Mouse (Mus musculus): ENCODE data around the gene 2610528J11Rik. TPM values are rescaled to one million over a fixed set of nuclear protein-coding genes. Genes with fewer than 3 reads are reported as not detected.

Gene 2610528J11Rik
- total and polyA plus RNA-seq, 2 experiments from 2014 or later, result not detected

DNA sequence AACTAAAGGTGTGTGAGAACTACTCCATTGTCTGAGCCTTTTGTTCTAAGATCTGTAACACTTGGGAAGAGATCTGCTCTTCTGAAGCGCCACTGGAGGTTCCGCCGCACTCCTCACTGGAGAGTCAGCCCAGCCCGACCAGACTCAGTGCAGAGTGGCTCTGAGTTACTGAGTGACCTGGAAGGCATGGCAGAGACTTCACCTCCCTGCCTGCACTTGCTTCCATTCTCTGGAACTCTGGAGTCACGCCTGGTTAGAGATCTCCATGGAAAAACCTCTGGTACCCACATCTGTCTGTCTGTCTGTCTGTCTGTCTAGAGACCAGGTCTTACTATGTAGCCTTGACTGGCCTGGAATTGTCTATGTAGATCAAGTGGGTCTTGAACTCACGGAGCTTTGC lies 8.8 kb downstream of the 2610528J11Rik start:
- Histone ChIP-seq H3K36me3 (ENCODE audit: insufficient read depth, low read length) (no peaks in the 10 kb centered on the region), H3K4me1 (ENCODE audit: insufficient read depth, low read length) (no peaks in the 10 kb centered on the region), H3K27ac (ENCODE audit: low read depth, low read length) (no peak overlapping the region), H3K4me2 (ENCODE audit: low read depth, low read length, poor library complexity, severe bottlenecking) (no peak overlapping the region), H3K9me3 (ENCODE audit: low read length) (no peaks in the 10 kb centered on the region), H3K4me3 (ENCODE audit: low read depth, low read length) (no peak overlapping the region), H3K9ac (replicated peaks; ENCODE audit: low read length, poor library complexity, severe bottlenecking) (no peak overlapping the region), H3K27me3 (ENCODE audit: insufficient read depth, low read length) (no peaks in the 10 kb centered on the region)
- DNase-seq (ENCODE audit: low spot score), result no peak
- WGBS, result 88% methylated on average over 6 of the region's 6 CpGs
- no peak for ATAC-seq (ENCODE audit: low FRiP score)
- no peak for TF ChIP-seq CTCF (IDR thresholded peaks at IDR 0.05)

DNA sequence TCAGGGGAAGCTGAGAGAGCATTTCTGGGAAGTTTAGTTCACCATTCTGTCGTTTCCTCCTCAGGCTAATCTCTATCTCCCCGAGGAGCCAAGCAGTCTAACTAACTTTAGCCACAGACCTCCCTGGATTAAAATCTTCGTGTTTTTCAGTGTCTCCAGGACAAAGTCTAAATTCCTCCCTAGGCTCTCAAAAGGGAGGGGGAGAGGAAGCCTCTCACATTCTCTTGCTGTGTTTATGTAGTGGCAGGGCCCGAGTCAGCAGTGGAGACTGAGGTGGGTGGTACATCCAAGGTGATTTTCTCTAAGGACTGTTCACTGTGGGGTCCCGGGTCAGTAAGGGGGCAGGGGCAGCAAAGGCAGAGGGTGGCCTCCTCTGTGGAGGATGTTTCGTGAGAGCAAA lies 11.0 kb downstream of the 2610528J11Rik start:
- Histone ChIP-seq H3K9ac (replicated peaks; ENCODE audit: low read length, poor library complexity, severe bottlenecking) (no peak overlapping the region), H3K36me3 (ENCODE audit: insufficient read depth, low read length) (no peaks in the 10 kb centered on the region), H3K27ac (ENCODE audit: low read depth, low read length) (no peak overlapping the region), H3K27me3 (ENCODE audit: insufficient read depth, low read length) (peaks cover 4% of the 10 kb centered on the region; the same call in 1 of the 2 replicates), H3K4me1 (ENCODE audit: insufficient read depth, low read length) (no peaks in the 10 kb centered on the region), H3K4me3 (ENCODE audit: low read depth, low read length) (no peak overlapping the region), H3K9me3 (ENCODE audit: low read length) (no peaks in the 10 kb centered on the region), H3K4me2 (ENCODE audit: low read depth, low read length, poor library complexity, severe bottlenecking) (no peak overlapping the region)
- DNase-seq (ENCODE audit: low spot score), result no peak
- TF ChIP-seq CTCF (IDR thresholded peaks at IDR 0.05), result no peak
- ATAC-seq (ENCODE audit: low FRiP score), result no peak
- 44% methylated on average over 6 of the region's 6 CpGs for WGBS

GRCm38 (mm10) chr4:118539904-118540303 lies 13.1 kb downstream of the 2610528J11Rik start:
- H3K36me3 ChIP-seq (ENCODE audit: insufficient read depth, low read length), result no peaks in the 10 kb centered on the region
- no peak overlapping the region for H3K27ac ChIP-seq (ENCODE audit: low read depth, low read length)
- H3K4me3 ChIP-seq (ENCODE audit: low read depth, low read length), result no peak overlapping the region
- DNase-seq (ENCODE audit: low spot score) (no peak), ATAC-seq (ENCODE audit: low FRiP score) (no peak)
- no peak for TF ChIP-seq CTCF (IDR thresholded peaks at IDR 0.05)
- WGBS, result 10% methylated on average over 10 of the region's 10 CpGs
- peaks cover 4% of the 10 kb centered on the region; the same call in 1 of the 2 replicates for H3K27me3 ChIP-seq (ENCODE audit: insufficient read depth, low read length)
- H3K4me1 ChIP-seq (ENCODE audit: insufficient read depth, low read length), result no peaks in the 10 kb centered on the region
- no peak overlapping the region for H3K4me2 ChIP-seq (ENCODE audit: low read depth, low read length, poor library complexity, severe bottlenecking)
- H3K9ac ChIP-seq (replicated peaks; ENCODE audit: low read length, poor library complexity, severe bottlenecking), result no peak overlapping the region
- H3K9me3 ChIP-seq (ENCODE audit: low read length), result no peaks in the 10 kb centered on the region

DNA sequence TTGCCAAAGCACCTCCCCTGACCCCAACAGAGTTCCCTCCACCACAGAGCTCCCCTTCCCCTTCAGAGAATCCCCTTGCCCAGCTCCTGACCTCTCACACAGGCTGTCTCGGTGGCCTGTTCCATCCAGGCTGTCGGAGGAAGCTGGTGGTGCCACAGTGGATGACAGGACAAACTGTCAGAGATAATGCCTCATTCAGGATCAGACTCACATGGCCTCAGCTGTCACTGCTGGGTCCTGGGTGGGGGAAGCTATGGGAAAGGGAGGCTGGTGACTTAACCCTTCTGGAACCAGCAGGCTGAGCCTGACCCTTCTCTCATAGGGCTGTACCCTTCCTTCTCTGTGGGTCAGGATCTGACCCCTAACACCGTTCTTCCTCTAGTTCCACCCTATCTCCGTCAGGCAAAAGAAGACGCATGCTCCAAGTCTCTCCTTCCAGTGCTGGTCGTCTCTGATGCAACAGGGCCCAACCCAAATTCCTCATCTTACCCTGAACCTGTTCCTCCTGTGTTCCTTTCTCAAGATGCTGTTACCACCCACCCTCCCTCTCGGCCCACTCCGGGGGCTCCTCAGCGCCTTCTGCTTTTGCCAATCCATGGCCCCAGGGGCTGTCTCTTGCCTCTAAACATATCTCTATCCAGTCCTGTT lies 15.8 kb downstream of the 2610528J11Rik start:
- DNase-seq (ENCODE audit: low spot score) (no peak), ATAC-seq (ENCODE audit: low FRiP score) (peak; percentile 41; the same call in 1 of the 2 replicates)
- peaks cover 4% of the 10 kb centered on the region; the same call in 1 of the 2 replicates for H3K27me3 ChIP-seq (ENCODE audit: insufficient read depth, low read length)
- no peaks in the 10 kb centered on the region for H3K4me1 ChIP-seq (ENCODE audit: insufficient read depth, low read length)
- H3K9me3 ChIP-seq (ENCODE audit: low read length), result no peaks in the 10 kb centered on the region
- H3K9ac ChIP-seq (replicated peaks; ENCODE audit: low read length, poor library complexity, severe bottlenecking), result no peak overlapping the region
- no peak for TF ChIP-seq CTCF (IDR thresholded peaks at IDR 0.05)
- no peak overlapping the region for H3K27ac ChIP-seq (ENCODE audit: low read depth, low read length)
- no peaks in the 10 kb centered on the region for H3K36me3 ChIP-seq (ENCODE audit: insufficient read depth, low read length)
- WGBS, result 65% methylated on average over 9 of the region's 9 CpGs
- H3K4me3 ChIP-seq (ENCODE audit: low read depth, low read length), result no peak overlapping the region
- H3K4me2 ChIP-seq (ENCODE audit: low read depth, low read length, poor library complexity, severe bottlenecking), result 0 out of 2 replicates have a peak overlapping the region, but pooled peaks have one; percentile 53

DNA sequence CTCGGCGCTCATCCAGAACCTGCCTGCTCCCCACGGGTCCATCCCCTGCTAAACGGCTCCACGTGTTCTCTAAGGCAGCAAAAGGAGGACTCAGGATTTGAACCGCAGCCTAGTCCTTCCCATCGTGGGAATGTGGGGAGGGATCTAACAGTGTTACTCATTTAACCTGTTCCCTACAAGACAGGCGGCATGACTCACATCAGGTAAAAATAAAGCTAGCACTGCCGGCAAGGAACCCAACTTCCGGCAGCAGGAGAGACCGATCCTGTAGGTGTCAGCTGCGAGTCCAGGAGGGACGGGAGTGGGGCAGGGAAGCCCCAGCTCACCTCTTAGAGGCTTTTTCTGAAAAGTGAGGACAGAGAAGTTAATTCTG lies 16.3 kb downstream of the 2610528J11Rik start:
- no peak overlapping the region for H3K27ac ChIP-seq (ENCODE audit: low read depth, low read length)
- no peak for DNase-seq (ENCODE audit: low spot score)
- no peak overlapping the region for H3K9ac ChIP-seq (replicated peaks; ENCODE audit: low read length, poor library complexity, severe bottlenecking)
- H3K9me3 ChIP-seq (ENCODE audit: low read length), result no peaks in the 10 kb centered on the region
- peak overlapping the region; percentile 53 for H3K4me2 ChIP-seq (ENCODE audit: low read depth, low read length, poor library complexity, severe bottlenecking)
- no peak for ATAC-seq (ENCODE audit: low FRiP score)
- H3K4me1 ChIP-seq (ENCODE audit: insufficient read depth, low read length), result no peaks in the 10 kb centered on the region
- H3K4me3 ChIP-seq (ENCODE audit: low read depth, low read length), result peak overlapping the region; percentile 26
- WGBS, result 17% methylated on average over 13 of the region's 13 CpGs
- H3K27me3 ChIP-seq (ENCODE audit: insufficient read depth, low read length), result peaks cover 4% of the 10 kb centered on the region; the same call in 1 of the 2 replicates
- no peak; the same call in 1 of the 2 replicates for TF ChIP-seq CTCF (IDR thresholded peaks at IDR 0.05)
- H3K36me3 ChIP-seq (ENCODE audit: insufficient read depth, low read length), result no peaks in the 10 kb centered on the region

DNA sequence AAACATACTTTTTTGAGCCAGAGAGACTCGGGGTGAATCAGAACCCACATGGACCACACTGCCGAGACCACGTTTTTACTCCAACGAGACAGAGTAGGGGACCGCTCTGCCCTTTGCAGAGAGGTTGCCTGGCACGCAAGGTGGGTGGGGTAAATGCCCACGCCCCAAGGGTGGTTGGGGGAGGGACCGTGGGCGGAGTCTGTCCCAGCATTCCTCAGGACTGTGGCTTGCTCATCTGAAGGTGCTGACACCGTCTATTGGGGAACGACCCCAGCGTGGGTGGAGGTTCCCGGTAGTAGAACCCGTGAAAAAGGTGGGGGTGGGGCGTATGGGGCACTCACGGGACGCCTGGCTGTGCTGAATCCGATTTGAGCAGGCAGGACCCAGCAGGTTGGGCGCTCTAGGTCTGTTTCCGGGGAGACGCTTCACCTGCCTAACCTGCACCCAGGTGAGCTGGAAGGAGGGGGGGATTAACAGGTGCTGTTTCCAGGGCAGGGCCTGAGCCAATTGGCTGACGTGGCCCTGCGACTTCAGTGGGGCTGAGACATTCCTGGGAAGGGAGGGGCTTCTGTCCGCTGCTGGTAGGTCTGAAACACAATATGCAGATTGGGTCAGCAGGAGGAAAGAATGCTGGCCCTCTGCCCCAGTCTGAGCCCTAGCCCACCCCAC lies 16.9 kb downstream of the 2610528J11Rik start, which contains the start of gene Tmem125:
Tmem125 (minus strand) TSS at position 453 of the 669 bp plus-strand sequence.
- Histone ChIP-seq H3K4me1 (ENCODE audit: insufficient read depth, low read length) (no peaks in the 10 kb centered on the region), H3K27ac (ENCODE audit: low read depth, low read length) (no peak within 1 kb of the TSS), H3K9me3 (ENCODE audit: low read length) (no peaks in the 10 kb centered on the region), H3K4me2 (ENCODE audit: low read depth, low read length, poor library complexity, severe bottlenecking) (peak within 1 kb of the TSS; percentile 53), H3K27me3 (ENCODE audit: insufficient read depth, low read length) (peaks cover 4% of the 10 kb centered on the region; the same call in 1 of the 2 replicates), H3K36me3 (ENCODE audit: insufficient read depth, low read length) (no peaks in the 10 kb centered on the region), H3K4me3 (ENCODE audit: low read depth, low read length) (peak within 1 kb of the TSS; percentile 26), H3K9ac (replicated peaks; ENCODE audit: low read length, poor library complexity, severe bottlenecking) (peak within 1 kb of the TSS; percentile 20; the same call in 1 of the 2 replicates)
- DNase-seq (ENCODE audit: low spot score) (no peak), ATAC-seq (ENCODE audit: low FRiP score) (peak; percentile 38; the same call in 1 of the 2 replicates)
- WGBS, result 4% methylated on average over 24 of the region's 24 CpGs
- no peak for TF ChIP-seq CTCF (IDR thresholded peaks at IDR 0.05)
